Mouse (Mus musculus): ENCODE results near the gene Arl6ip4.
A peak's percentile ranks its signal among the peaks of the same experiment; 100 is the strongest.

Arl6ip4 gene

DNA sequence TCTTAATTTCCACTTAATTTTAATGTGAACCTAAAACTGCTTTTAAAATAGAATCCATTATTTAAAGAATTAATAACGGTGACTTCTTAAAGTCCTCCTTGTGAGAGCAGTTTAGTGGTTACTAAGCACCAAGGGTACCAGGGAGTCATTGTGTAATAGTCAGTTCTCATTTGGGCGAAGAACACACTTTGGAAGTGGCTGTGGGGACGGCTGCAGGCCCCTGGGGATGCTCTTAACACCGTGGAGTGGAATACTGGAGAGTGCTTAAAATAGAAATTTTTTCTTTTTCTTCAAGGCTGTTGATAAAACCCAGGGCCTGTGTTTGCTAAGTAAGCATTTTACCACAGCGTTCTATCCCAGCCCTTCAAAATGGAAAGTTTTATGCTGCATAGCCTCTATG lies 40.1 kb downstream of the Arl6ip4 start:
- no peak for DNase-seq (ENCODE audit: low read depth)

DNA sequence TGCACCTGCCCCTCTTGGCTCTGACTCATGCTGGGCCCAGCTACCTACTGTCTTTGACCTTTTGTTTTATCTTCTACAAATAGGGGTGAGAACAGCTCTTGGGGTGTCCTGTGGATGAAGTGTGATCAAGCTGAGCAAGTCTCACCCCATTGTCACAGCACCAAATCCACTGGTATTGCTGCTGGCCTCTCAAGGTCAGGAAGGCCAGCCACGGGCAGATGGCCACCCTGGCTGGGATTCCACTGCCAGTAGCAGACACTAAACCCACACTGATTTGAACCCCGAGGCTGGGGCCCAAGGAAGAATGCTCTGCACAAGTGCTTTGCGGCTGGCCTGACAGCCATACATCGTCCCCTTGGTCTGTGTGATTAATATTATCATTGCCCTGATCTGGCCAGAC lies 42.4 kb downstream of the Arl6ip4 start:
- DNase-seq (ENCODE audit: low read depth): no peak

DNA sequence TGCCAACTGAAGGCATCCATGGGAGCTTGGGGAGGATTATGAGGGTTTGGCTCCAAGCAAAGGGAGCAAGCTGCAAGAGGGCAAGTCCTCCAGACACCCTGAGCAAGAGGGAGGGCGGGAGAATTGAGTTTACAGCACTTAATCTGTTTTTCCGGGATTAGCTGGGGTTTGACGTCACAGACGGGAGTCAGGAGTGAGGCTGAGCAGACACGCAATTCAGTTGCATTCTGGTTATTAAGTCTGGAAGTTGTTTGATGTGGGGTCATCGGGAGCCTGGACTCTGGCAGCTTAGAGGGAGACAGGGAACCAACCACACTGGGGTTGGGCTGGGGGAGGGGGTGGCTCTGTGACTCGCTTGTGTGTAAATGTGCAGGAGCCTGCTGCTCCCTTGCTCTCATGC lies 43.6 kb downstream of the Arl6ip4 start:
- DNase-seq (ENCODE audit: low read depth): no peak

DNA sequence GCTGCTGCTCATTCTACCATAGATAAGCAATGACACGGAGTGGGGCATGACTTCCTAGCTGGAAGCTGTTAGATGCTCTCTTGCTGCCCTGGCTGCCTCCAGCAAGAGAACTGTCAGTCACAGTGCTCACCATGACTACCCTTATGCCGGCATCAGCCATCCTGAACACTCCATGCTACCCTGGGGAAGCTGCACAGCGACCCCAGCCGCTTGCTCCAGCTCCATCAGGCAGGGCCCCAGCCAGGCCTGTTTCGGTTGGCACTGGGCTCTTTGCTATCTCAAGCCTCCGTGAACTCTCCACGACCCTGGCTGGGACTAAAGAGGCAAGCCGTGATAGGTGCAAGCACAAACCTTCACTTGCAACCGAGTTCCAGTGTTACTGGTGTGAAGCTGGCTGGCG lies 45.9 kb downstream of the Arl6ip4 start:
- DNase-seq (ENCODE audit: low read depth): no peak

DNA sequence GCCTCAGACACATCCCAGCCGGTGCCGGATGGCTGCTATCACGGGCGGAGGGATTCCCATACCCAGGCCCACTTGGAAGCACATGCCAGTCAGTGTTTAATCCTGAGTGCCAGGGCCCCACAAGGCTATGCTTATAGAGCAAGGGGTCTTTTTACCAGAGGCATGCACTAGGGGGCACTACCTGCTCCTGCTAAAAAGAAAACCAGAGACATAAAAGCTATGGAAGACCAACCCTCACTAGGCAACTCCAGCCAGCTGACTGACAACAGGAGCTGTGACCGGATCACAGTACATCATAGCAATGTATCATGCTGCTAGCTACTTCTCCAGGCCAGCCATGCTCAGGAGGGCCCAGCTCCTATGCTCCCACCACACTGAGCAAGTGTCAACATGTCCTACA lies 46.7 kb downstream of the Arl6ip4 start:
- DNase-seq (ENCODE audit: low read depth): peak; percentile 53

DNA sequence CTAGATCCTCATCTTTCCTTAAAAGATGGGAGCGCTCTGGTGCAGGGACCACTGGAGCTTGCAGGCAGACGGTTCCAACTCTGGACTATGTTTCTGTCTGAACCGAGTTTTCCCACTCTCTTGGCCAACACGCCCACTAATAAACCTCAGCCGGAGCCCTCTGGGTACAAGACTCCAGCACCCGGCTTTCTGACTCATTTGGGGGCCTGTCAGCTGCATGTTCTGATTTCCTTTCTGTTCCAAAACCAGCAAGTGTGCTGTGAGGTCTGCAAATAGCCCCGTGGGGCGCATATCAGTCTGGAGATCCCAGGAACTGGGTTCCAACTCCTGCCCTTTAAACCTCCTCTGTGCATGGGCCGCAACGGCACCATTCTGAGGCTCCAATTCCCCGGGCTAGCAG lies 47.6 kb downstream of the Arl6ip4 start:
- no peak for DNase-seq (ENCODE audit: low read depth)

DNA sequence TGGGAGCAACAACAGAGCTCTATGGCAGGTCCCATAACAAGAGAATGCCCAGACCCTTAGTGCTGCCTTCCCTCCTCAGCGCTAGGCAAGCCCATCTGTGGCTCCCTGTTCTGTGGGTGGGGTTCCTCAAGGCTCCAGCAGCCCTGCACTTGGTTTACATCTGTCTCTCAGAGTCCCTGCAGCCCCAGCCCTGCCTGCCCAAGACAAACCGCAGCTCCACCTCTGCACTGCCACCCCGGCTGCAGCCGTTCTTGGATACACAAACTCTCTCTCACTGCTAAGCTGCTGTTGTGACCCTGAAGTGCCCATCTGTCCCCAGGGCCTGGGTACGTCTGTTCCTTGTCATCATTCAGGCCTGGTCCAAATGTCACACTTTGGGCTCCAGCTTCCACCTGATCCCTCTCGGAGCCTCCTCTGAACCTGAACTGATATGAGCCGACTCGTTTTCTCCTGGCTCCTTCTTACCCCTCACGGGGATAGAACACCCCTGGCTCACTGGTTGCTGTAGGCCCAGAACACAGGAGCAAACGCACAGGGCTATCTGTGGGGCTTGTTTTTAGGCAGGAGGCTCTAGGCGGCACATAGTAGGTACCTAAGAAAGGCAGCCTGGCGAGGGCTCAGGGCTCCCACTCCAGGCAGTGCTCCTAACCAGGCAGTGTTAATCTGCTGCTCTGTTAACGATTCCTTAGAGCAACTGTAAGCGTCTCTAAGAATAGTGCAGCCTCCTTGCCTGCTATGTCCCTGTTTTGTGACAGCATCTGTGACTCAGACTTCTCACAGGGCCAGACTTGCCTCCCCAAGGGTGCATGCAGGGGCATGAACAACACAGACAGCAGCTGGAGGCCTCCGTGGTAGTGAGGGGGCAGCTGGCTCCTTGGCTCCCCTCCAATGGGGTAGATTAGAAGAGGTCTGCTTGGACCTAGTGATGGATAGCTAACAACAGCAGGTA lies 50.0 kb downstream of the Arl6ip4 start:
- no peak for DNase-seq (ENCODE audit: low read depth)

DNA sequence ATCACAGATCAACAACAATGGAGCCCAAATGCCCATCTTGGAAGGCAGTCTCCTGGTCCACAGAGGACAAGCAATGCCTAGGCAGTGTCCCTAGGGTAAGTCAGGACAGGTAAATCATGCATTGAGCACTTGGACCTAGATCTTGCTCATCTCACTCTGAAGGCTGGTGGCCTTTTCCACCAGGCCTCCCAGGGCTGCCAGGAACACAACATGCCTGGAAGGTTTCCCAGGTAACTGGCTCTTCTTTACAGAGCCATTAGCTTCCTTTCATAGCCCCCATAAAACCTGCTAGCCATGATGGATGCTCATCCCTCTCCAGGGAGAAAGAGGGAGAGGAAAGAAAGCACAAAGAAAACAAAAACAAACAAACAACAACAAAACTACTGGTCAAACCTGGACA lies 50.9 kb downstream of the Arl6ip4 start:
- DNase-seq (ENCODE audit: low read depth): no peak

DNA sequence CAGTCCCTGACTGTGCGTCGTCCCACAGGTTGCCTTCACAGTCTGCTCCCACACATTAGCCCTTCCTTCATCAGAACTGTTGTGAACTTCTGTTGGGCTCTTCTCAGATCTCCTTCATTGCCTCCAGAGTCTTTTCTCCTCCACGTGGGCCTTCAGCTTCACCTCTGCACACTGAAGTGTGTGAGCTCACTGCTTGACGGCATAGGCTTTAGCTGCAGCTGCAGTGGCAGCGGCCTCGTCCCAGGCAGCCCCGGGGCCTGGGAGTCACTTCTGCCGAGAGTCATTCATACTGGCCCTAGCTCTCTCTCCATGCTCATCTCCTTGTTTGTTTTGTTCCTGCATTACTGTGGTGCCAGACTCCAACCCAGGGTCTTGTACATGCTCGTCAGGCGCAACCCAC lies 51.7 kb downstream of the Arl6ip4 start:
- no peak for DNase-seq (ENCODE audit: low read depth)
